ENCODE assay signal across 32 mouse cellular contexts in genomic region chr14:87471521-87471920, GRCm38 (mm10).
"Had no signal": no experiment of that assay in that cellular context is flagged by ENCODE, and none has a peak within 500 bp of the region (broad histone marks: within the 10 kb centered on the region; RNA-seq: fewer than 3 reads in every experiment).

No protein-coding gene starts in this region.

- H3K9ac ChIP-seq: heart, embryonic 12.5 days; heart, embryonic 13.5 days; heart, embryonic 15.5 days; hindbrain, embryonic 12.5 days; hindbrain, embryonic 13.5 days; hindbrain, embryonic 14.5 days; hindbrain, embryonic 15.5 days; intestine, embryonic 15.5 days; kidney, embryonic 15.5 days had no signal

- H3K4me3 ChIP-seq: heart, adult 2 months; heart, embryonic 10.5 days; heart, embryonic 12.5 days; heart, embryonic 13.5 days; heart, embryonic 15.5 days; hindbrain, embryonic 10.5 days; hindbrain, embryonic 12.5 days; hindbrain, embryonic 13.5 days; hindbrain, embryonic 15.5 days; intestine, embryonic 15.5 days; kidney, embryonic 15.5 days; layer of hippocampus, adult 2 months; left cerebral cortex, adult 2 months had no signal

- H3K4me1 ChIP-seq: heart, embryonic 10.5 days; heart, embryonic 15.5 days; hindbrain, embryonic 10.5 days; hindbrain, embryonic 12.5 days; hindbrain, embryonic 13.5 days; hindbrain, embryonic 15.5 days had no signal

- H3K27me3 ChIP-seq: heart, embryonic 12.5 days; heart, embryonic 13.5 days; heart, embryonic 15.5 days; hindbrain, embryonic 12.5 days; hindbrain, embryonic 13.5 days; hindbrain, embryonic 15.5 days; intestine, embryonic 15.5 days; kidney, embryonic 15.5 days had no signal

- ATAC-seq: hindbrain, embryonic 16.5 days; hindbrain, postnatal 0 days; inflammation-experienced regulatory T-cells, adult 6 months; intestine, embryonic 15.5 days had no signal

- H3K4me2 ChIP-seq: heart, embryonic 11.5 days; heart, embryonic 12.5 days; heart, embryonic 13.5 days; heart, embryonic 15.5 days; hindbrain, embryonic 12.5 days; hindbrain, embryonic 13.5 days; hindbrain, embryonic 14.5 days; hindbrain, embryonic 15.5 days; intestine, embryonic 15.5 days; kidney, embryonic 15.5 days had no signal

- DNase-seq: heart, adult 2 months; heart, postnatal 10 days; heart, postnatal 14 days; heart, postnatal 36 days; heart, postnatal 4 days; kidney, adult 11 months; kidney, adult 18-20 months; kidney, adult 2 months; kidney, adult 8-10 months; kidney, adult 9 months; kidney, postnatal 10 days; kidney, postnatal 25 days; kidney, postnatal 36 days; kidney, postnatal 4 days; layer of hippocampus, adult 9-11 months had no signal

- H3K9me3 ChIP-seq: heart, embryonic 10.5 days; heart, embryonic 12.5 days; heart, embryonic 13.5 days; heart, embryonic 15.5 days; hindbrain, embryonic 10.5 days; hindbrain, embryonic 12.5 days; hindbrain, embryonic 13.5 days; hindbrain, embryonic 15.5 days; intestine, embryonic 15.5 days; kidney, embryonic 15.5 days had no signal

- H3K36me3 ChIP-seq: intestine, embryonic 15.5 days had no signal

- H3K27ac ChIP-seq: heart, adult 2 months; heart, embryonic 10.5 days; heart, embryonic 13.5 days; heart, embryonic 15.5 days; hindbrain, embryonic 10.5 days; hindbrain, embryonic 12.5 days; hindbrain, embryonic 13.5 days; hindbrain, embryonic 14.5 days; hindbrain, embryonic 15.5 days; hindbrain, postnatal 0 days; intestine, embryonic 15.5 days; kidney, embryonic 15.5 days; left cerebral cortex, adult 2 months had no signal
